Mouse (Mus musculus) erythroblast, embryonic 14.5 days (primary cell): ENCODE data around the gene Ptprk.

Experiments used
- GATA1 ChIP-seq: IDR thresholded peaks from 2 replicates; pipeline ENCODE4 v1.6.1; 2012; ENCODE audit warnings: low read length, inconsistent platforms, mixed read lengths
- TAL1 ChIP-seq: IDR thresholded peaks from 3 replicates; pipeline ENCODE4 v1.6.1; 2012; ENCODE audit warnings: low read length, inconsistent platforms, mixed read lengths

- TF ChIP-seq GATA1 (no peak), TAL1 (no peak)
Observed at GRCm38 (mm10) chr10:28087341-28087740, 12.7 kb downstream of the Ptprk start.
